19 mouse cellular contexts compared by ENCODE assay signal in genomic region chr12:31849601-31850000, GRCm38 (mm10).
DNase-seq lines count a peak whose midpoint lies in the region; ATAC-seq and TF ChIP-seq lines count a peak whose summit lies in the region.
"Had no signal": no experiment of that assay in that cellular context is flagged by ENCODE, and none has a peak within 500 bp of the region (broad histone marks: within the 10 kb centered on the region; RNA-seq: fewer than 3 reads in every experiment).

No protein-coding gene starts in this region.

- no peak for TF ChIP-seq EP300 in heart, postnatal 0 days (IDR thresholded peaks at IDR 0.05; ENCODE audit: low read depth)
- no peak for TF ChIP-seq EP300 in heart, adult 2 months (IDR thresholded peaks at IDR 0.05; ENCODE audit: insufficient read depth, low read depth, low read length)
- TF ChIP-seq EP300 in stomach, postnatal 0 days (optimal IDR thresholded peaks at IDR 0.05), result no peak

- TF ChIP-seq POLR2A in heart, adult 2 months (IDR thresholded peaks at IDR 0.05; ENCODE audit: insufficient read depth, low read depth, low read length), result no peak

- WGBS in heart, postnatal 0 days, result 90% methylated on average over 2 of the region's 2 CpGs
- 97% methylated on average over 2 of the region's 2 CpGs for WGBS in heart, adult 2 months
- 92% methylated on average over 2 of the region's 2 CpGs for WGBS in stomach, postnatal 0 days

- DNase-seq in cerebellum, adult 8-10 months, result peak; percentile 17
- no peak for DNase-seq in cerebellum, postnatal 10 days
- no peak for DNase-seq in heart, postnatal 0 days (ENCODE audit: low spot score)
- DNase-seq in heart, adult 2 months, result no peak
- DNase-seq in stomach, postnatal 0 days (ENCODE audit: low spot score), result no peak
- no peak for DNase-seq in lung, adult 18-20 months
- DNase-seq: B cell, adult 2 months had no signal

- H3K79me2 ChIP-seq in heart, adult 2 months (replicated peaks; ENCODE audit: control insufficient read depth, insufficient read depth, low read length), result no peaks in the 10 kb centered on the region

- H3K4me2 ChIP-seq in heart, postnatal 0 days (ENCODE audit: low read depth, low read length), result no peak overlapping the region
- H3K4me2 ChIP-seq in stomach, postnatal 0 days (replicated peaks; ENCODE audit: low read depth), result no peak overlapping the region
- H3K4me2 ChIP-seq: embryonic facial prominence, embryonic 12.5 days; embryonic facial prominence, embryonic 15.5 days; forebrain, embryonic 12.5 days; forebrain, embryonic 15.5 days; heart, embryonic 11.5 days; hindbrain, embryonic 13.5 days had no signal

- ATAC-seq in heart, postnatal 0 days (ENCODE audit: insufficient read depth, low read depth), result no peak
- peak; percentile 59; the same call in 1 of the 2 replicates for ATAC-seq in stomach, postnatal 0 days (ENCODE audit: low FRiP score, low TSS enrichment)
- ATAC-seq: inflammation-experienced regulatory T-cells, adult 6 months; intestine, embryonic 16.5 days; Patski had no signal

- no peaks in the 10 kb centered on the region for H3K9me3 ChIP-seq in heart, postnatal 0 days (replicated peaks; ENCODE audit: control insufficient read depth, low read length)
- no peaks in the 10 kb centered on the region for H3K9me3 ChIP-seq in stomach, postnatal 0 days (ENCODE audit: control insufficient read depth, low read length)
- H3K9me3 ChIP-seq: embryonic facial prominence, embryonic 12.5 days; embryonic facial prominence, embryonic 15.5 days; forebrain, embryonic 12.5 days; forebrain, embryonic 15.5 days; G1E; hindbrain, embryonic 10.5 days; hindbrain, embryonic 13.5 days had no signal

- H3K27ac ChIP-seq in heart, postnatal 0 days (ENCODE audit: low read depth), result peak overlapping the region; percentile 83; the same call in 1 of the 2 replicates
- no peak overlapping the region for H3K27ac ChIP-seq in heart, adult 2 months
- no peak overlapping the region for H3K27ac ChIP-seq in stomach, postnatal 0 days (replicated peaks)
- H3K27ac ChIP-seq: embryonic facial prominence, embryonic 12.5 days; embryonic facial prominence, embryonic 15.5 days; forebrain, embryonic 12.5 days; forebrain, embryonic 15.5 days; hindbrain, embryonic 13.5 days had no signal

- H3K9ac ChIP-seq in heart, postnatal 0 days (replicated peaks; ENCODE audit: low read depth, low read length), result no peak overlapping the region
- H3K9ac ChIP-seq in heart, adult 2 months (ENCODE audit: low read depth, low read length), result no peak overlapping the region
- no peak overlapping the region for H3K9ac ChIP-seq in stomach, postnatal 0 days (ENCODE audit: low read length)
- H3K9ac ChIP-seq: embryonic facial prominence, embryonic 12.5 days; embryonic facial prominence, embryonic 15.5 days; forebrain, embryonic 12.5 days; forebrain, embryonic 15.5 days; hindbrain, embryonic 13.5 days had no signal

- no peaks in the 10 kb centered on the region for H3K36me3 ChIP-seq in heart, postnatal 0 days (replicated peaks; ENCODE audit: control insufficient read depth, insufficient read depth, low read length)
- no peaks in the 10 kb centered on the region for H3K36me3 ChIP-seq in heart, adult 2 months (ENCODE audit: control insufficient read depth, insufficient read depth, low read length)
- no peaks in the 10 kb centered on the region for H3K36me3 ChIP-seq in stomach, postnatal 0 days (ENCODE audit: control insufficient read depth, insufficient read depth, low read length)
- H3K36me3 ChIP-seq: embryonic facial prominence, embryonic 12.5 days; embryonic facial prominence, embryonic 15.5 days; forebrain, embryonic 12.5 days; forebrain, embryonic 15.5 days; hindbrain, embryonic 10.5 days; hindbrain, embryonic 13.5 days had no signal

- no peaks in the 10 kb centered on the region for H3K27me3 ChIP-seq in heart, postnatal 0 days (ENCODE audit: control insufficient read depth, insufficient read depth, low read length)
- H3K27me3 ChIP-seq in heart, adult 2 months (ENCODE audit: control insufficient read depth, insufficient read depth, low read length), result no peaks in the 10 kb centered on the region
- H3K27me3 ChIP-seq in stomach, postnatal 0 days (ENCODE audit: control insufficient read depth, insufficient read depth, low read length), result no peaks in the 10 kb centered on the region
- H3K27me3 ChIP-seq: CH12.LX; embryonic facial prominence, embryonic 12.5 days; embryonic facial prominence, embryonic 15.5 days; forebrain, embryonic 12.5 days; forebrain, embryonic 15.5 days; hindbrain, embryonic 13.5 days; Patski had no signal

- TF ChIP-seq CTCF in heart, postnatal 0 days (IDR thresholded peaks at IDR 0.05; ENCODE audit: low read depth), result no peak
- no peak for TF ChIP-seq CTCF in heart, adult 2 months (IDR thresholded peaks at IDR 0.05)
- TF ChIP-seq CTCF in stomach, postnatal 0 days (IDR thresholded peaks at IDR 0.05; ENCODE audit: low read depth), result no peak

- H3K4me1 ChIP-seq in heart, postnatal 0 days (ENCODE audit: control insufficient read depth, insufficient read depth), result 0 out of 2 replicates have a peak, but pooled peaks cover 6% of the 10 kb centered on the region
- peaks cover 2% of the 10 kb centered on the region; the same call in 1 of the 2 replicates for H3K4me1 ChIP-seq in heart, adult 2 months (ENCODE audit: control insufficient read depth, insufficient read depth, low read length)
- H3K4me1 ChIP-seq in stomach, postnatal 0 days (replicated peaks; ENCODE audit: control insufficient read depth, insufficient read depth), result no peaks in the 10 kb centered on the region
- H3K4me1 ChIP-seq: embryonic facial prominence, embryonic 12.5 days; embryonic facial prominence, embryonic 15.5 days; forebrain, embryonic 12.5 days; hindbrain, embryonic 10.5 days; hindbrain, embryonic 13.5 days had no signal

- intact Hi-C loops in heart, adult 2 months (cut with DNase I), result loop anchor here (5.0 kb wide), 2 partner anchors 68 to 122 kb away; no protein-coding TSS in a partner anchor

- H3K4me3 ChIP-seq in heart, postnatal 0 days (ENCODE audit: low read depth, low read length), result no peak overlapping the region
- H3K4me3 ChIP-seq in heart, adult 2 months, result no peak overlapping the region
- H3K4me3 ChIP-seq in stomach, postnatal 0 days (ENCODE audit: low read depth, low read length), result no peak overlapping the region
- H3K4me3 ChIP-seq: embryonic facial prominence, embryonic 12.5 days; embryonic facial prominence, embryonic 15.5 days; forebrain, embryonic 12.5 days; forebrain, embryonic 15.5 days; hindbrain, embryonic 10.5 days; hindbrain, embryonic 13.5 days had no signal
